Mouse (Mus musculus) liver, postnatal 0 days (tissue): ENCODE data around the gene Ajuba.

ENCODE experiments used
- CTCF ChIP-seq: sonication (generic); IDR thresholded peaks from 2 replicates; pipeline ENCODE4 v1.5.1; 2016; ENCODE audit warnings: antibody characterized with exemption, low read depth
- EP300 ChIP-seq: IDR thresholded peaks from 2 replicates; pipeline ENCODE4 v1.6.1; 2016; ENCODE audit warnings: antibody characterized with exemption, low read depth, mild to moderate bottlenecking

DNA sequence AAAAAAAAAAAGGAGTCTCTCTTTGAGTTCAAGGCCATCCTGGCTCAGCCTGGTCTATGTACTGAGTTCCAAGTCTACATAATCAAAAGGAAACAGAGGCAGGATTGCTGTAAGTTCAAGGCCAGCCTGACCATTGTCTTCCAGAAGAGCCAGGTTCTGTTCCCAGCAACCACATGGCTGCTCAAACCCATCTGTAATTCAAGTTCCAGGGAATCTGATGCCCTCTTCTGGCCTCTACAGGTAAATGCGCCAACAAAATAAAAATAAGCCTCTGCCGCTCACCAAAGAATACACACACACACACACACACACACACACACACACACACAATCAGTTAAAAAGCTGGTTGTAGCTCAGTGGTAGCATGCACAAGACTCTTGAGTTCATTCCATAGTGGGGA lies 38.8 kb downstream of the Ajuba start:
- TF ChIP-seq CTCF = peak; percentile 35
- no peak for TF ChIP-seq EP300
